Mouse (Mus musculus): Measurements from ENCODE around the gene Smad3. TPM values are rescaled to one million over a fixed set of nuclear protein-coding genes. Genes with fewer than 3 reads are reported as not detected.

Gene Smad3
- polyA plus RNA-seq, 1 experiment, result 41.0 TPM

DNA sequence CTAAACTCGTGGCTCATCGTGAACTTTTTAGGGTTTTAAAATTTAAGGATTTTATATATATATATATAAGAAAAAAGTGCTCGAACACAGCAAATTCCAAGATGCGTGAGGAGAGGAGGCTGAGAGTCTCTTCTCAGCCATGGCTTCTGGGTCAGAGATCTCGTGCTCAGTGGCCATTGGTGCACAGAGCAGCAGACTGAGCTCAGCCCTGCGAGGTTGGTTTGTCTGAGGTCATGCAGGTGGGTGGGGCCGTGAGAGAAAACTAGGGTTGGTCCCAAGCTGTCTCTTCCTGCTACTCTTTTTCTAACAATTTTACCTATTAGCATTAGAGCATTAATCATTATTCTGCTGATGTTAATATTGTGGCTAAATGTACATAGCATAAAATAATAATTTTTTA lies 124.5 kb downstream of the Smad3 start:
- TF ChIP-seq CTCF (IDR thresholded peaks at IDR 0.05; ENCODE audit: insufficient read depth, low read length) (no peak), POLR2A (IDR thresholded peaks at IDR 0.05; ENCODE audit: borderline replicate concordance, extremely low read depth, low read depth, low read length) (no peak)
- H3K4me3 ChIP-seq (replicated peaks; ENCODE audit: extremely low read depth, low read depth, low read length), result no peak overlapping the region
- no peaks in the 10 kb centered on the region for H3K4me1 ChIP-seq (ENCODE audit: control insufficient read depth, insufficient read depth, low read length)
- WGBS, result 46% methylated on average over 7 of the region's 7 CpGs
- DNase-seq, result no peak

DNA sequence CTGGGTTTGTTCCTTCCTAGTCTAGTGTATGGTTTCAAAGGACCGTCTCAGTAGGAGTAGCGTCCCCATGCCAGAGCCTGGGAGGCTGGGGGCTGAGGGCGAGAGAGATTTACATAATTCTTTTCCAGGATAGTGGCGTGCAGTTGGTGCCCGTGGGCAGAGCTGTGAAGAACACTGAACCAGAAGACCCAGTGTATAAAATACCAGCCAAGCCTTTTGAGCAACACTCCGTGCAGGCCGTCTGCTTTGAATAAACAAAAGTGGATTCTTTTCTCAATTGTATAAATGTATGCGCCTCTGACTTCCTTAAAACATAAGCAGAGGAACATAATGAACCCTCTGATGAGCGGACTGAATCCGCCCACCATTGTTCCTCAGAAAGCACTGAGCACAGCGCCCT lies 124.9 kb downstream of the Smad3 start:
- Histone ChIP-seq H3K4me1 (ENCODE audit: control insufficient read depth, insufficient read depth, low read length) (no peaks in the 10 kb centered on the region), H3K4me3 (replicated peaks; ENCODE audit: extremely low read depth, low read depth, low read length) (no peak overlapping the region)
- DNase-seq, result no peak
- TF ChIP-seq CTCF (IDR thresholded peaks at IDR 0.05; ENCODE audit: insufficient read depth, low read length) (no peak), POLR2A (IDR thresholded peaks at IDR 0.05; ENCODE audit: borderline replicate concordance, extremely low read depth, low read depth, low read length) (no peak)
- WGBS, result 50% methylated on average over 11 of the region's 11 CpGs

DNA sequence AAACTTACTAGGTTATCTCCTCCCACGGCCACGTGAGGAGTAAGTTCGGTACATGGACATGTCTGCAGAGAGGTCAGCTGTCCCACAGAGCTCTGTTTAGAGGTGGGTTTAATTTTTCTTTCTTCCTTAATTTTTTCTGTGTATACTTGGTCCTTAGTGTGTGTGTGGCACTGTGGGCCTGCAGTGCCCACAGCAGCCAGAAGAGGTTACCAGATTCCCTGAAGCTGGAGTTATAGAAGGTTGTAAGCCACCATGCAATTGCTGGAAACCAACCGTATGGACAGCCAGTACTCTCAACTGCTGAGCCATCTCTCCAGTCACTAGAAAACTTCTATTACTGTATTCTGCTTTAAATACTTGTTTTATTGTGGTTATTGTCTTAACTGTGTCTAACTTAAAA lies 125.7 kb downstream of the Smad3 start:
- WGBS, result 96% methylated on average over 4 of the region's 4 CpGs
- Histone ChIP-seq H3K4me3 (replicated peaks; ENCODE audit: extremely low read depth, low read depth, low read length) (no peak overlapping the region), H3K4me1 (ENCODE audit: control insufficient read depth, insufficient read depth, low read length) (no peaks in the 10 kb centered on the region)
- TF ChIP-seq POLR2A (IDR thresholded peaks at IDR 0.05; ENCODE audit: borderline replicate concordance, extremely low read depth, low read depth, low read length) (no peak), CTCF (IDR thresholded peaks at IDR 0.05; ENCODE audit: insufficient read depth, low read length) (0 out of 2 replicates have a peak, but pooled peaks have one; percentile 21)
- no peak for DNase-seq

DNA sequence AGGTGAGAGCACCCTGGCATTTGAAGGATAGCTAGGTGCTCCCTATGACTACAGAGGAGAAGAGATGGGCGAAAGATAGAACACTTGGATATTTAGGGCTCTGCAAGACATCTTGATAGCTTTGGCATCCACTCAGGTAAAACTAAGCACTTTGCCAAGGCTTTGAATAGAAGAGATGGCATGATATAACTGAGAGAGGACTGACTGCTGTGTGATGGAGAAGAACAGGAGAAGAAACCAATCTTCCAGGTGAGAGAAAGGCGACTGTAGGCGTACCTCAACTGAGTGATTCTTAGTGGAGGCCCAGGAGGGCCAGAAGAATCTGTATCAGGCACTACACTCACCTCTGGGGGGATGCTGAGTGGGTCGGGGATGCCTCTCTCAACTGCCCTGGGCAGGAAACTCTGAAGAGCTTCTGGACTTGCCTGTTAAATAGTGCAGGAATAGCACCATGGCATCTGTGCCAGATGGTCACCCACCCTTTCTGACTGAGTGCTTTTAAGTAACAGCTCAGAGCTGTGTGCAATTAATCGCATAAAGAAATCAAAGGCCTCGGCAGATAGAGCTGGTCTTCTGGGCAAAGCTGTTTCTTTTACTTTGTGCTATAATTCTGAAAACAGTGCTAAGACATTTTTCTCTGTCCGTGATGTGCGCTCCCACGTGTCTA lies 132.6 kb downstream of the Smad3 start:
- 93% methylated on average over 9 of the region's 9 CpGs for WGBS
- Histone ChIP-seq H3K4me1 (ENCODE audit: control insufficient read depth, insufficient read depth, low read length) (no peaks in the 10 kb centered on the region), H3K4me3 (replicated peaks; ENCODE audit: extremely low read depth, low read depth, low read length) (no peak overlapping the region)
- no peak for DNase-seq
- TF ChIP-seq POLR2A (IDR thresholded peaks at IDR 0.05; ENCODE audit: borderline replicate concordance, extremely low read depth, low read depth, low read length) (no peak), CTCF (IDR thresholded peaks at IDR 0.05; ENCODE audit: insufficient read depth, low read length) (no peak)

DNA sequence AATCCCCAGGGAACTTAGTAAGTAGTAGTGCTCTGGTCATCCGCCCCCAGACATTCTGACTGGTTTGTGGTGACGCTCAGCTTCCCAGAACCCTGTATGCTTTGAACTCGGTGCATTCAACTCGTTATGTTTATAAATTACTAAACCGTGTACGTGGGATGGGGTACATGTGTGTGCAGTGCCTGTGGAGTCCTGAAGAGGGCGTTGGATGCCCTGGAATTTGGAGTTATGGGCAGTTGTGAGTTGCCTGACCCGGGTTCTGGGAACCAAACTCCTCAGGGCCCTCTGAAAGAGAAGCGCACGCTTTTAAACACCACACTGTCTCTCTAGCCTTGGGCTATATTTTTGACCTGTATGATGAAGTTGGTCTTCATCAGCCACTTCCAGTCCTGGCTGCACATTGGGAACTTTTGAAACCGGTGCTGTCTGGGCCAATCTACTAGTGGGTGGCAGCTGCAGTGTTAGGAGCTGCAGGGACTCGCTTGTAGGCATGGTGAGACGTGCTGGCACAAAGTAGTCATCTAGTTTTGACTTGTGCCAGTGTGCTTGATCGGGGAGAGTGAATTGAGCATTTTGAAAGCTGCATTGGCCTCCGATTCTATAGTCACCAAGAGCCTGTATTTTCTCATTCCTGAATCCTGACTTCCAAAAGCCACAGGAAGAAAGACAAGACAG lies 133.8 kb downstream of the Smad3 start:
- no peak for TF ChIP-seq CTCF (IDR thresholded peaks at IDR 0.05; ENCODE audit: insufficient read depth, low read length)
- no peak for TF ChIP-seq POLR2A (IDR thresholded peaks at IDR 0.05; ENCODE audit: borderline replicate concordance, extremely low read depth, low read depth, low read length)
- Histone ChIP-seq H3K4me1 (ENCODE audit: control insufficient read depth, insufficient read depth, low read length) (no peaks in the 10 kb centered on the region), H3K4me3 (replicated peaks; ENCODE audit: extremely low read depth, low read depth, low read length) (no peak overlapping the region)
- DNase-seq, result no peak
- WGBS, result 88% methylated on average over 15 of the region's 15 CpGs

DNA sequence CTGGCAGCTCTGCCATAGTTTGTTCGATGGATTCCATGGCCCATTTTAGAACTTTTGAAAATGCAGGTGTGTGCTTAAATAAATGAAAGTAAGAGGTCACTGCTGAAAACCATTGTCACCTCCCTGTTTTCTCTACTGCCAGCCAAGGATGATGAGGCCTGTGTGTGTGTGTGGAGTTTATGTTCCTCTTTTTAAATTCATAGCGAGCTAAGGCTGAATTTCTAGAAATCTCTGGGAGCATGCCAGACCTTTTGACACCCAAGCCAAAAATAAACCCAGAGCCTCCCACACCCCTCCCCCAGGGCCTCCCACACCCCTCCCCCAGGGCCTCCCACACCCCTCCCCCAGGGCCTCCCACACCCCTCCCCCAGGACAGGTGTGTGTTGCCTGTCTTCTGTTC lies 139.8 kb downstream of the Smad3 start:
- Histone ChIP-seq H3K4me1 (ENCODE audit: control insufficient read depth, insufficient read depth, low read length) (peaks cover 5% of the 10 kb centered on the region; the same call in 1 of the 2 replicates), H3K4me3 (replicated peaks; ENCODE audit: extremely low read depth, low read depth, low read length) (no peak overlapping the region)
- WGBS, result 74% methylated on average over 2 of the region's 2 CpGs
- no peak for TF ChIP-seq CTCF (IDR thresholded peaks at IDR 0.05; ENCODE audit: insufficient read depth, low read length)
- no peak for TF ChIP-seq POLR2A (IDR thresholded peaks at IDR 0.05; ENCODE audit: borderline replicate concordance, extremely low read depth, low read depth, low read length)
- DNase-seq, result no peak

DNA sequence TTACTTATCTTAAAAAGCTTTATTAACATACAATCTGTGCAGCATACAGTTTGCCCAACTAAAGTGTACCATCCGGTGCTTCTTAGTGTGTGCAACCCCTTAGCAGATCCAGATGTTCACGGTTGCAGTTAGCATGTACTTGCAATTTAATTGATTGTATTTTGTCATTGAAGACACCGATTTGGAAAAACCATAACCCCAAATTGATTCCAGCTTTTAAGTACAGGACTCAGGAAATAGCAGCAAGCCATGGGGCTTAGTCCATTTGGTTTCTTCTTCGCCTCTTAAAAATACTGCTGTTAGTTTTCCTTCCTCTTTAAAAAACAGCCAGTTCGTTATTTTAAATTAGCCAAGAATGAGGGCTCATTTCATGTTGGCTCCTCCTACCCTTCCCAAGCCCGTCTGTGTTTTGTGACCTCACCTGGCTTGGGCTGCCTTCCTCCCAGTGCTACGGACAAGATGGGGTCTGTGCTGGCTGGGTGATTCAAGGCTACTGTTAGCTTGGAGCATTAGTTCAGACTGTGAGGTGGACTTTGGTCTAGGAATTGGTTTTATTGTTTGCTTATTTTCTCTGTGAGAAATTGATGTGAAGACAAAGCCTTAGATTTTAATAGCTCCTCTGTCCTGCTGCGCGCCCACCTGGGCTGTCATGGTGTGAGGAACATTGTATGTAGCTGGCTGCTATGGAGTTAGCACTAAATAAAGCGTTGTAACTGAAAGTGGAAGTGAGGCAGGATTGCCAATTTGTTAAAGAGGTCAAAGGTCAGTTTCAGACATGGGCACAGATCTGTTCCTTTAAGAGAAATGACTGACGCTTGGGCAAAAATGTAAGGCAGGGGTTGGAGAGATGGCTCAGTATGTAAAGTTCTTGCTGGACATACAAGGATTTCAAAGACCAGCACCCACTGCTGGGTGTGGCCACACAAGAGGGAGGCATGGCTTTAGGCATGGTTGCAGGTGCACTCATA lies 143.5 kb downstream of the Smad3 start:
- WGBS, result 71% methylated on average over 11 of the region's 11 CpGs
- no peak for TF ChIP-seq CTCF (IDR thresholded peaks at IDR 0.05; ENCODE audit: insufficient read depth, low read length)
- no peak for TF ChIP-seq POLR2A (IDR thresholded peaks at IDR 0.05; ENCODE audit: borderline replicate concordance, extremely low read depth, low read depth, low read length)
- no peak for DNase-seq
- Histone ChIP-seq H3K4me1 (ENCODE audit: control insufficient read depth, insufficient read depth, low read length) (peaks cover 13% of the 10 kb centered on the region), H3K4me3 (replicated peaks; ENCODE audit: extremely low read depth, low read depth, low read length) (no peak overlapping the region)

DNA sequence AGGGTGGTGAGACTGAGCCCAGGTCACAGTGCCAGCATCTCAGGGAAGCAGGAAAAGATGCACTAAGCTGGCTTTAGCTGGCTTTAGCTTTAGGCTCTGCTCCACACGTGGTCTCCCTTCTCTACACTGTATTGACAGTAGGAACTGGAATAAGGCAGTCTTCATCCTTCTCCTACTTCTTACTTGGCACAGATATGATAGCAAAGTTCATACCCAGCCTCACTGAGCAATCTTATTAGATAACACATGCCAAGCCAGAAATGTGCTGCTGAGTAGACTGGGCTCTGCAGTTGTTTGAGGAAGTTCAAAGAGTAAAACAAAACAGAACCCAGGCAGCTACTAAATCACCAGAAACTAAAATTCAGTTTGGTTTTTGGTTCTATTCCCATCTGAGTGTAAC lies 144.2 kb downstream of the Smad3 start:
- Histone ChIP-seq H3K4me3 (replicated peaks; ENCODE audit: extremely low read depth, low read depth, low read length) (no peak overlapping the region), H3K4me1 (ENCODE audit: control insufficient read depth, insufficient read depth, low read length) (peaks cover 13% of the 10 kb centered on the region)
- 26% methylated on average over 1 of the region's 1 CpGs for WGBS
- TF ChIP-seq CTCF (IDR thresholded peaks at IDR 0.05; ENCODE audit: insufficient read depth, low read length), result no peak
- TF ChIP-seq POLR2A (IDR thresholded peaks at IDR 0.05; ENCODE audit: borderline replicate concordance, extremely low read depth, low read depth, low read length), result no peak
- no peak for DNase-seq
